Mouse (Mus musculus): ENCODE results near the gene Ranbp1. TPM values are rescaled to one million over a fixed set of nuclear protein-coding genes. Genes with fewer than 3 reads are reported as not detected.

Ranbp1 gene
- total and polyA plus RNA-seq, 3 experiments = 605 to 1,263 (median 1,124) TPM

DNA sequence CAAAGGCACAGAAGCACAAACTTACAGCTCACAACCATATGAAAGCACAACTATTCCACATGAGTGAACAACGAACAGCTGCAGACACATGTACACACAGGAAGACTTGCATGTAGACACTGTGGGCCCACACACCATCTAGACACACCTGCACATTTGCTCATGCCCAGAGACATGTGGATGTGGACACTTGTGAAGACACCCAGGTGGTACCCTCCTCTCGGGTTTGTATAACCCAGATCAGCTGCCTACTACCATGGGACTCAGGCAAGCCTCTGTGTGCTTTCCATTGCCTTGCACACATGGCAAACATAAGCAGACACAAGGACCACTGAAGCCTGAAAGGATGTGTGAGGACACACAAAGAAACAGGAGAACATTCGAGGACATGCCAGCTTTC is 17.5 kb downstream of the Ranbp1 start:
- dilution Hi-C loops (cut with MboI; ENCODE audit: extremely low pct_ligation_motif_present, extremely low pct_unique_long_range_greater_than_20kb, low sequenced_read_pairs) = no loop called here
- H3K9me3 ChIP-seq (replicated peaks; ENCODE audit: low read length) = no peaks in the 10 kb centered on the region
- no peak overlapping the region for H3K27ac ChIP-seq (ENCODE audit: insufficient read depth, low read depth)
- no peak overlapping the region for H3K9ac ChIP-seq (ENCODE audit: insufficient read depth, low read depth)
- TF ChIP-seq JUND (conservative IDR thresholded peaks at IDR 0.05; ENCODE audit: low read depth, low read length) = no peak
- TF ChIP-seq CHD1 (IDR thresholded peaks at IDR 0.05; ENCODE audit: low read depth, low read length) = no peak
- no peak for TF ChIP-seq POLR2AphosphoS2 (IDR thresholded peaks at IDR 0.05; ENCODE audit: low read depth, low read length)
- no peak for TF ChIP-seq ELF1 (IDR thresholded peaks at IDR 0.05; ENCODE audit: low read depth, low read length)
- TF ChIP-seq SMC3 (IDR thresholded peaks at IDR 0.05; ENCODE audit: low read depth, low read length) = no peak
- no peaks in the 10 kb centered on the region for H3K27me3 ChIP-seq (replicated peaks)
- peaks cover 31 to 49% of the 10 kb centered on the region in 2 experiments for H3K36me3 ChIP-seq (replicated peaks in 1 of 2; ENCODE audit: control insufficient read depth in 1 of 2, insufficient read depth in 1 of 2, low read length in 1 of 2)
- no peak overlapping the region for H3K4me3 ChIP-seq (replicated peaks in 1 of 3; ENCODE audit: low read depth in 2 of 3, low read length in 2 of 3, poor library complexity in 1 of 3)
- peaks cover 32 to 68% of the 10 kb centered on the region in 2 experiments for H3K4me1 ChIP-seq (ENCODE audit: control insufficient read depth in 1 of 2, insufficient read depth in 2 of 2)
- no peak overlapping the region for H3K4me2 ChIP-seq (ENCODE audit: insufficient read depth, low read depth, poor library complexity, severe bottlenecking)
- in situ Hi-C loops (cut with MboI; ENCODE audit: low pct_ligation_motif_present, low pct_unique_long_range_greater_than_20kb, low sequenced_read_pairs) = no loop called here
- H3K79me2 ChIP-seq (replicated peaks; ENCODE audit: control insufficient read depth, extremely low read depth, insufficient read depth, poor library complexity, severe bottlenecking) = no peaks in the 10 kb centered on the region
- no peak for DNase-seq (ENCODE audit: extremely low read depth)

DNA sequence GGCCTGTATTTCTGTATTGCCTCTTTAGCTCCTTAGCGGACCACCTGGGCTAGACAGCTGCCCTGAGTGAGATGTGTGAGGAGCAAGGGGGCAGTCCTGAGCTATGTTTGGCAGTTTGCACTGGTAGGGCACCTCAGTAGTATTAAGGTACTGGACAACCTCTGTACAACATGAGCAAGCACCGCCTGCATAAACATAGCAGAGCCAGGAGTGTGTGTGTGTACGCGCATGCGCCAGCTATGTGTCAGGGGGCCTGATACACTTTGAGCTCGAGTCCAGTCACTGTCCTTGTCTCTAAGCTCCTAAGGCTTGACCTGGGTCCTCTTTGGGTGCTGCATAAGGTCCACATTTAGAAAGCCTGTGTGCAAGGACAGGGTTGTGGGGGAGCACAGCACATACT is 17.9 kb downstream of the Ranbp1 start:
- Histone ChIP-seq H3K4me1 (ENCODE audit: control insufficient read depth in 1 of 2, insufficient read depth in 2 of 2) (peaks cover 27 to 63% of the 10 kb centered on the region in 2 experiments), H3K79me2 (replicated peaks; ENCODE audit: control insufficient read depth, extremely low read depth, insufficient read depth, poor library complexity, severe bottlenecking) (no peaks in the 10 kb centered on the region), H3K36me3 (replicated peaks in 1 of 2; ENCODE audit: control insufficient read depth in 1 of 2, insufficient read depth in 1 of 2, low read length in 1 of 2) (peaks cover 35 to 54% of the 10 kb centered on the region in 2 experiments), H3K27ac (ENCODE audit: insufficient read depth, low read depth) (no peak overlapping the region), H3K4me2 (ENCODE audit: insufficient read depth, low read depth, poor library complexity, severe bottlenecking) (no peak overlapping the region), H3K9ac (ENCODE audit: insufficient read depth, low read depth) (no peak overlapping the region), H3K27me3 (replicated peaks) (no peaks in the 10 kb centered on the region), H3K4me3 (replicated peaks in 1 of 3; ENCODE audit: low read depth in 2 of 3, low read length in 2 of 3, poor library complexity in 1 of 3) (no peak overlapping the region), H3K9me3 (replicated peaks; ENCODE audit: low read length) (no peaks in the 10 kb centered on the region)
- in situ Hi-C loops (cut with MboI; ENCODE audit: low pct_ligation_motif_present, low pct_unique_long_range_greater_than_20kb, low sequenced_read_pairs) (no loop called here), dilution Hi-C loops (cut with MboI; ENCODE audit: extremely low pct_ligation_motif_present, extremely low pct_unique_long_range_greater_than_20kb, low sequenced_read_pairs) (no loop called here)
- TF ChIP-seq MAZ (IDR thresholded peaks at IDR 0.05; ENCODE audit: low read depth, low read length) (no peak), MAFK (IDR thresholded peaks at IDR 0.05; ENCODE audit: insufficient replicate concordance, low read length) (no peak), EP300 (IDR thresholded peaks at IDR 0.05; ENCODE audit: low read length) (no peak), MEF2A (IDR thresholded peaks at IDR 0.05; ENCODE audit: borderline replicate concordance, low read depth, low read length) (no peak), ZMIZ1 (IDR thresholded peaks at IDR 0.05; ENCODE audit: low read depth, low read length) (no peak), UBTF (IDR thresholded peaks at IDR 0.05; ENCODE audit: low read depth, low read length) (no peak), RAD21 (IDR thresholded peaks at IDR 0.05; ENCODE audit: low read depth, low read length) (no peak; the same call in none of the 2 replicates), MYC (IDR thresholded peaks at IDR 0.05; ENCODE audit: low read depth, low read length) (no peak), POLR2A (IDR thresholded peaks at IDR 0.05; ENCODE audit: low read depth, low read length) (no peak), SIN3A (IDR thresholded peaks at IDR 0.05; ENCODE audit: low read length) (no peak), POLR2AphosphoS2 (IDR thresholded peaks at IDR 0.05; ENCODE audit: low read depth, low read length) (no peak), MXI1 (IDR thresholded peaks at IDR 0.05; ENCODE audit: low read depth, low read length) (no peak)
- DNase-seq (ENCODE audit: extremely low read depth) = no peak
